22 mouse cellular contexts compared by ENCODE assay signal in the genomic region with DNA sequence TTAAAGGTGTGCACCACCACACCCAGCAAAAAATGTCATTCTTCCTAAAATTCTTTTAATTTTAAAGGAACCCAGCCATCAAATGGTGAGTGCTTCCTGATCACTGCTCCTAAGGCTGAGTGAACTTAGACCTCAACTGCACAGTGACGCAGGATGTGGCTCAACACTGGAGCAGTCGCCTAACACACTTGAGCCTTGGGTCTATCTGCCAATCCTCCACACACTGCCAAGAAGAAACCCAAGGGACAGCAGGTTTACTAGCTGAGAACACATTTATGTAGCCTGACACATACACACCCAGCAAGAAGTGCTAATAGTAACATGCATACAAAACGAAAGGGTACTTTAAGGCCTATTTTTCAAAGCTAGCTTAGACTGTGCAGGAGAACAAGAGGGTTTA. TPM values are rescaled to one million over a fixed set of nuclear protein-coding genes. Genes with fewer than 3 reads are reported as not detected.
DNase-seq lines count a peak whose midpoint lies in the region; ATAC-seq lines count a peak whose summit lies in the region.
"Had no signal": no experiment of that assay in that cellular context is flagged by ENCODE, and none has a peak within 500 bp of the region (broad histone marks: within the 10 kb centered on the region; RNA-seq: fewer than 3 reads in every experiment).

No protein-coding gene starts in this region.

- H3K27me3 ChIP-seq in lung, embryonic 16.5 days (ENCODE audit: control insufficient read depth, insufficient read depth, low read depth, low read length), result no peaks in the 10 kb centered on the region
- H3K27me3 ChIP-seq: embryonic facial prominence, embryonic 15.5 days; heart, embryonic 15.5 days; intestine, embryonic 15.5 days had no signal

- no peak overlapping the region for H3K4me3 ChIP-seq in lung, embryonic 16.5 days (ENCODE audit: low read length)
- H3K4me3 ChIP-seq: embryonic facial prominence, embryonic 15.5 days; erythroblast, embryonic 14.5 days; forebrain, embryonic 10.5 days; heart, embryonic 15.5 days; hindbrain, embryonic 10.5 days; intestine, embryonic 15.5 days had no signal

- H3K4me1 ChIP-seq in lung, embryonic 16.5 days (replicated peaks; ENCODE audit: control insufficient read depth, insufficient read depth, low read length), result no peaks in the 10 kb centered on the region
- H3K4me1 ChIP-seq: embryonic facial prominence, embryonic 15.5 days; forebrain, embryonic 10.5 days; hindbrain, embryonic 10.5 days; intestine, embryonic 15.5 days had no signal

- H3K36me3 ChIP-seq in lung, embryonic 16.5 days (ENCODE audit: control insufficient read depth, insufficient read depth, low read length), result peaks cover 45% of the 10 kb centered on the region

- H3K9me3 ChIP-seq in lung, embryonic 16.5 days (ENCODE audit: control insufficient read depth, low read length), result no peaks in the 10 kb centered on the region
- H3K9me3 ChIP-seq: embryonic facial prominence, embryonic 15.5 days; forebrain, embryonic 10.5 days; heart, embryonic 15.5 days; hindbrain, embryonic 10.5 days; intestine, embryonic 15.5 days had no signal

- H3K4me2 ChIP-seq in lung, embryonic 16.5 days (ENCODE audit: low read depth, low read length), result no peak overlapping the region
- H3K4me2 ChIP-seq: embryonic facial prominence, embryonic 15.5 days; heart, embryonic 11.5 days; heart, embryonic 15.5 days; hindbrain, embryonic 14.5 days; intestine, embryonic 15.5 days had no signal

- peak overlapping the region; percentile 55; the same call in 1 of the 2 replicates for H3K27ac ChIP-seq in lung, embryonic 16.5 days (ENCODE audit: low read length)
- H3K27ac ChIP-seq: embryonic facial prominence, embryonic 15.5 days; forebrain, embryonic 10.5 days; heart, embryonic 15.5 days; hindbrain, embryonic 10.5 days; hindbrain, embryonic 14.5 days; intestine, embryonic 15.5 days had no signal

- ATAC-seq in lung, embryonic 16.5 days (ENCODE audit: low read depth), result no peak
- ATAC-seq: forebrain, embryonic 14.5 days; intestine, embryonic 15.5 days had no signal

- no peak overlapping the region for H3K9ac ChIP-seq in lung, embryonic 16.5 days (ENCODE audit: low read length)
- H3K9ac ChIP-seq: embryonic facial prominence, embryonic 15.5 days; heart, embryonic 15.5 days; hindbrain, embryonic 14.5 days; intestine, embryonic 15.5 days had no signal

- WGBS in lung, embryonic 16.5 days, result 92% methylated on average over 3 of the region's 3 CpGs

- intact Hi-C loops in gastrocnemius, postnatal 14 days (cut with DNase I; ENCODE audit: low total_unique reads), result no loop called here

- peak; percentile 61 for DNase-seq in adrenal gland, postnatal 10 days
- no peak for DNase-seq in adrenal gland, adult 18-20 months (ENCODE audit: low spot score in 2 of 2)
- DNase-seq in gastrocnemius, adult 8-10 months (ENCODE audit: low spot score in 2 of 2), result peak; percentile 25 to 37
- DNase-seq in gastrocnemius, postnatal 14 days, result no peak
- DNase-seq in lung, adult 18-20 months, result no peak
- DNase-seq in skeletal muscle tissue, adult 2 months (ENCODE audit: low read depth, low spot score), result peak; percentile 59
- no peak for DNase-seq in layer of hippocampus, adult 18-20 months (ENCODE audit: low spot score in 2 of 2)
- DNase-seq: cerebellum, adult 11 months; cerebellum, adult 8-10 months; cerebellum, postnatal 14 days; embryo, embryonic 11 days; kidney, adult 18-20 months had no signal

RNA-seq across cellular contexts. Expression of a gene that starts 10.1 kb away (rescaled TPM):
- total RNA-seq in adrenal gland, postnatal 10 days (2021), result 10 to 100 TPM; 73.4 to 86.9 TPM
- 10 to 100 TPM; 51.0 to 60.2 TPM for total RNA-seq in adrenal gland, adult 18-20 months (2021)
- total RNA-seq in gastrocnemius, adult 8-10 months (2022), result 1 to 10 TPM; 2.7 to 5.0 (median 3.7) TPM
- total RNA-seq in gastrocnemius, postnatal 14 days (2021), result 1 to 10 TPM; 8.1 to 9.7 TPM
- 70.1 and 77.2 TPM in 2 replicates for polyA plus RNA-seq in lung, embryonic 16.5 days (2015; fragmentation: Nextera tagmentation; extraction: Ambion mirVana)
- total RNA-seq in layer of hippocampus, adult 18-20 months (2021), result 10 to 100 TPM; 15.5 to 16.7 TPM

RNA-seq across cellular contexts. Expression of a gene that starts 40.2 kb away (rescaled TPM):
- total RNA-seq in adrenal gland, postnatal 10 days (2021), result 10 to 100 TPM; 58.7 to 63.3 TPM
- 10 to 100 TPM; 59.5 to 90.4 TPM for total RNA-seq in adrenal gland, adult 18-20 months (2021)
- 10 to 100 TPM; 40.3 to 53.1 (median 47.7) TPM for total RNA-seq in gastrocnemius, adult 8-10 months (2022)
- total RNA-seq in gastrocnemius, postnatal 14 days (2021), result 10 to 100 TPM; 29.2 to 30.7 TPM
- 50.2 and 57.8 TPM in 2 replicates for polyA plus RNA-seq in lung, embryonic 16.5 days (2015; fragmentation: Nextera tagmentation; extraction: Ambion mirVana)
- total RNA-seq in layer of hippocampus, adult 18-20 months (2021), result 10 to 100 TPM; 40.7 to 43.4 TPM

RNA-seq across cellular contexts. Expression of a gene that starts 41.1 kb away (rescaled TPM):
- 10 to 100 TPM; 68.6 to 74.4 TPM for total RNA-seq in adrenal gland, postnatal 10 days (2021)
- total RNA-seq in adrenal gland, adult 18-20 months (2021), result 10 to 100 TPM; 42.4 to 59.8 TPM
- 10 to 100 TPM; 16.9 to 18.3 (median 17.5) TPM for total RNA-seq in gastrocnemius, adult 8-10 months (2022)
- 10 to 100 TPM; 22.1 to 23.2 TPM for total RNA-seq in gastrocnemius, postnatal 14 days (2021)
- 112 and 115 TPM in 2 replicates for polyA plus RNA-seq in lung, embryonic 16.5 days (2015; fragmentation: Nextera tagmentation; extraction: Ambion mirVana)
- 10 to 100 TPM; 46.9 to 47.1 TPM for total RNA-seq in layer of hippocampus, adult 18-20 months (2021)

RNA-seq across cellular contexts. Expression of a gene that starts 47.1 kb away (rescaled TPM):
- 10 to 100 TPM; 48.0 to 53.1 TPM for total RNA-seq in adrenal gland, postnatal 10 days (2021)
- total RNA-seq in adrenal gland, adult 18-20 months (2021), result 10 to 100 TPM; 34.2 to 41.0 TPM
- 10 to 100 TPM; 12.7 to 21.5 (median 17.9) TPM for total RNA-seq in gastrocnemius, adult 8-10 months (2022)
- total RNA-seq in gastrocnemius, postnatal 14 days (2021), result 10 to 100 TPM; 23.8 to 26.7 TPM
- polyA plus RNA-seq in lung, embryonic 16.5 days (2015; fragmentation: Nextera tagmentation; extraction: Ambion mirVana), result 55.6 and 56.2 TPM in 2 replicates
- total RNA-seq in layer of hippocampus, adult 18-20 months (2021), result 10 to 100 TPM; 13.6 to 14.3 TPM

Comparison
In these comparisons a context has a peak if more than half of its experiments do, and no peak if none do; other contexts are left out.
1. DNase-seq: peak in adrenal gland, postnatal 10 days (single experiment), gastrocnemius, adult 8-10 months (2 of 2) and skeletal muscle tissue, adult 2 months (single experiment); none in adrenal gland, adult 18-20 months (0 of 2), gastrocnemius, postnatal 14 days (single experiment), lung, adult 18-20 months (0 of 2) and layer of hippocampus, adult 18-20 months (0 of 2).